Mouse (Mus musculus): ENCODE data around the gene Rpl11. TPM values are rescaled to one million over a fixed set of nuclear protein-coding genes. Genes with fewer than 3 reads are reported as not detected.
"Not testable (repeated sequence)": the region's sequence is repeated elsewhere in the genome, so short reads cannot be mapped to it uniquely, and the experiment has no call there.

The Rpl11 gene
- polyA plus RNA-seq, 1 experiment from 2014 or later = 485 TPM

- H3K9me3 ChIP-seq; H3K27ac ChIP-seq; H3K4me3 ChIP-seq; DNase-seq (ENCODE audit: extremely low spot score, low spot score); H3K27me3 ChIP-seq (ENCODE audit: poor library complexity, severe bottlenecking); H3K4me1 ChIP-seq; H3K36me3 ChIP-seq (replicated peaks): not testable (repeated sequence)
- 67% methylated on average over 9 of the region's 9 CpGs for WGBS
Observed at GRCm38 (mm10) chr4:136059800-136060488, 6.7 kb upstream of the Rpl11 start.

GRCm38 (mm10) chr4:136057916-136058315 lies 4.7 kb upstream of the Rpl11 start:
- Histone ChIP-seq H3K27ac (no peak overlapping the region), H3K36me3 (replicated peaks) (no peaks in the 10 kb centered on the region), H3K9me3 (no peaks in the 10 kb centered on the region), H3K27me3 (ENCODE audit: poor library complexity, severe bottlenecking) (no peaks in the 10 kb centered on the region), H3K4me3 (no peak overlapping the region), H3K4me1 (no peaks in the 10 kb centered on the region)
- WGBS = 93% methylated on average over 5 of the region's 5 CpGs
- DNase-seq (ENCODE audit: extremely low spot score, low spot score) = no peak

DNA sequence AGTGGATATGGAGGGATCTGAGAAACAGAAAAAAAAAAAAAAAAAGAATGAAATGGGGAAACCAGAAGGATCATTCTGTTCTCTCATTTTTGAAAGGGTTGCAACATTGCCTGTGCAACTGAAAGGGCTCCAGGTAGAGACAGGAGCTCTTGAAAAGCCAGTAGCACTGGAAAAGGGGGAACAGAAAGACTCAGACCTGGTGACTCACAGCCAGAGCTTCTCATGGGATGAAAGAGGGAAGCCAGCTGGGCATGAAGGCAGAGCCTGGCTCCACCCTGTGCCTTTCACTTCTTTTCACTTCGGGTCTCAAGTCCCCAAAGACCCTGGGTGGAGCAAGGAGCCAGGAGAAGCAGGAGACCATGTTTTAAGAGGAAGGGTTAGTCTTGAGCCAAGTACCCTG lies 2.8 kb upstream of the Rpl11 start:
- no peaks in the 10 kb centered on the region for H3K27me3 ChIP-seq (ENCODE audit: poor library complexity, severe bottlenecking)
- peaks cover 13% of the 10 kb centered on the region for H3K4me1 ChIP-seq
- DNase-seq (ENCODE audit: extremely low spot score, low spot score) = no peak
- no peaks in the 10 kb centered on the region for H3K9me3 ChIP-seq
- peaks cover 14% of the 10 kb centered on the region for H3K36me3 ChIP-seq (replicated peaks)
- 48% methylated on average over 1 of the region's 1 CpGs for WGBS
- no peak overlapping the region for H3K27ac ChIP-seq
- H3K4me3 ChIP-seq = no peak overlapping the region

- H3K9me3 ChIP-seq = no peaks in the 10 kb centered on the region
- 73% methylated on average over 5 of the region's 5 CpGs for WGBS
- peak overlapping the region; percentile 96; the same call in 1 of the 2 replicates for H3K4me3 ChIP-seq
- DNase-seq (ENCODE audit: extremely low spot score, low spot score) = no peak
- H3K36me3 ChIP-seq (replicated peaks) = peaks cover 36% of the 10 kb centered on the region
- peaks cover 30% of the 10 kb centered on the region for H3K4me1 ChIP-seq
- no peaks in the 10 kb centered on the region for H3K27me3 ChIP-seq (ENCODE audit: poor library complexity, severe bottlenecking)
- H3K27ac ChIP-seq = peak overlapping the region; percentile 100; the same call in 1 of the 2 replicates
Observed at GRCm38 (mm10) chr4:136053843-136054242, 615 bp upstream of the Rpl11 start.

DNA sequence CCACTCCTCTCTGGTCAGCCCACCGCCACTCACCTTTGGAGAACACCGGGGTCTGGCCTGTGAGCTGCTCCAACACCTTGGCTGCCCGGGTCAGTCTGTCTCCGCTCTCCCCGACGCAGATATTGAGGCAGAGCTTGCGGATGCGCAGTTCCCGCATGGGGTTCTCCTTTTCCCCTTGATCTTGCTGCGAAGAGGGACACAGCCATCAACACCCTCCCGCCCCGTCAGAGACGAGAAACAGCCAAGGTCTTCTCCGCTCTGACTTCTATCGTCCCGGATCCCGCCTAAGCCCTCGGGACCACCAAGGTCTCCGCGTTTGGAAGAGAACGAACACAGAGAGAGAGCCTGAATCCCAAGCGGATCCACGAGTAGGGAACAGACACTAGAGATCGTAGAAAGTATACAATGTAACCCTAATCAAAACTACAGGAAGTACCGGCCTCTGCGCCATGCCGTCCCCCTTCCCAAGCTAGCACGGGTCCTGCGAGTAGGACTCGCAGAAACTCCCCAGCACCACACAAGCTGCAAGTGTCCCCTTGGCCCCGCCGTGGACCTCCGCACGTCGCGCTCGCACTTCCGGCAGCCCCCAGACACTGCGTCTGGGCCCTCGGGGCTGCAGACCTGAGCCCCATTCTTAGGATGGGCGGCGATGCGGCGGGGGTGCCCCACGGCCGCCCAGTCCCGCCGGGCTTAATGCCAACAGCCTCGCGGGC lies 538 bp downstream of the Rpl11 start:
- WGBS = under 1% methylated on average over 50 of the region's 50 CpGs
- Histone ChIP-seq H3K4me1 (peaks cover 30% of the 10 kb centered on the region), H3K9me3 (no peaks in the 10 kb centered on the region), H3K4me3 (peak overlapping the region; percentile 96), H3K36me3 (replicated peaks) (peaks cover 47% of the 10 kb centered on the region), H3K27me3 (ENCODE audit: poor library complexity, severe bottlenecking) (no peaks in the 10 kb centered on the region), H3K27ac (peak overlapping the region; percentile 100)
- no peak for DNase-seq (ENCODE audit: extremely low spot score, low spot score)

DNA sequence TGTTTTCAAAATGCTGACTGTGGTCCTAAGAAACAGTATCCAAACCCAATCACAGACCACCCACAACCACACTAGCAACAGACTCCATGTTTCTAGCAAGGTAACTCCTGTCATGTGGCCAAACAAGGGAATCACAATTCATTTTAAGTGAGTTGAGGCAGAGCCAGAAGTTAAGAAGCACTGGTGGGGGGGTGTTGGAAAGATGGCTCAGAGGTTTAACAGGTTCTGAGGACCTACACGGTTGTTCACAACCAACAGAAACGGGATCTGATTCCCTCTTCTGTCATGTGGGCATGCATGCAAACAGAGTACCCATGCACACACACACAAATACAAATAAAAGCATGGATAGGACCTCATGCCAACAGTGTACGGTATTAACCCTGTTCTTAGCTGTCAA lies 1.2 kb downstream of the Rpl11 start:
- peaks cover 54% of the 10 kb centered on the region for H3K36me3 ChIP-seq (replicated peaks)
- DNase-seq (ENCODE audit: extremely low spot score, low spot score) = no peak
- peak overlapping the region; percentile 96 for H3K4me3 ChIP-seq
- no peaks in the 10 kb centered on the region for H3K27me3 ChIP-seq (ENCODE audit: poor library complexity, severe bottlenecking)
- no peaks in the 10 kb centered on the region for H3K9me3 ChIP-seq
- WGBS = 9% methylated on average over 3 of the region's 3 CpGs
- peaks cover 30% of the 10 kb centered on the region for H3K4me1 ChIP-seq
- peak overlapping the region; percentile 100 for H3K27ac ChIP-seq

DNA sequence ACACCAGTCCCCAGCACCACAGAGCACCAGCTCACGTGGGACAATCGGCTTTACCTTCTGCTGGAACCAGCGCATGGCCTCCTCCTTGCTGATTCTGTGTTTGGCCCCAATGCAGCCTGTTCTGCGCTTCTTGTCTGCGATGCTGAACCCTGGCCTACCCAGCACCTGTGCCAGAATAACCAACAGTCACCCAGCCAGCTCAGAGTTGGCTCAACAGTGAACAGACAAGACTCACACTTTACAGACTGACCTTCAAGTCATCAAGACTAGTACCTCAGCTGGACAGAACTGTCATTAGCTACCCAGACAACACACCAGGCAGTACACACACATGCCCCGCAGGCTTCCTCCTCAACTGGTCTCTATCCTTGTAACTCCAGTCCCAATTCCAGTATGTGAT lies 3.0 kb downstream of the Rpl11 start:
- H3K4me3 ChIP-seq = peak overlapping the region; percentile 96; the same call in 1 of the 2 replicates
- 95% methylated on average over 6 of the region's 6 CpGs for WGBS
- H3K36me3 ChIP-seq (replicated peaks) = peaks cover 72% of the 10 kb centered on the region

DNA sequence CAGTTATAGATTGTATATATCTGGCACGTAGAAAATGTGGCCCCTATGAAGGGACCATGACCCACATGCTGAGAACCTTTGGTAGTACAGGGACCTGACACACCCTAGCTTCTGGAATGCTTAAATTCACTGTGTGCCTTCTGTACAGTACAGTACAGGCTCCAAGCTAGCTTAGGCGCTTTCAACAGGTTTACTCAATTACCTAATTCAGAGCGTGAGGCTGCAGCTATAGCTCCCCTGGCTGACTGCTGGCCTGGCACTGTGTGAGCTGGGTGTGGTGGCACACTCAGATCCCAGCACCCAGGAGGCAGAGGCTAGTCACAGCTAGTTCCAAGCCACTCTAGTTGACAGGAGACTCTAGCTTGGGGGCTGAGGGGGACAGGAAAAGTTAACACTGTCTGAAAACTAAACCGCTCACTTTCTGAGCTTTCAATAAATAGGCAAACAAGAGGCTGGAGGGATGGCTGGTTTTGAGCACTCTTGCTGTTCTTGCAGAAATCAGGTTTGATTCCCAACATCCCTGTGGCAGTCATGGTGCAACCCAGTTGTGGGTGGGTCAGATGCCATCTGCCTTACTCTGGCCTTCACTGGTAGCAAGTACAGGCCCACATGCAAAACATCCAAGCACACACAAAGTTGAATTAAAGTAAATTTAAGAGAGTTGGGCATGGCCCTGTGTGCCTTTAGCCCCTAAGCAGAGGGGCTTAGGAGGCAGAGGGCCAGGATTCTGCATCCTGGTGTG lies 4.8 kb downstream of the Rpl11 start:
- no peak overlapping the region for H3K27ac ChIP-seq
- WGBS = 75% methylated on average over 4 of the region's 4 CpGs
- no peak overlapping the region for H3K4me3 ChIP-seq
- peaks cover 33% of the 10 kb centered on the region for H3K4me1 ChIP-seq
- no peaks in the 10 kb centered on the region for H3K27me3 ChIP-seq (ENCODE audit: poor library complexity, severe bottlenecking)
- DNase-seq (ENCODE audit: extremely low spot score, low spot score) = no peak
- no peaks in the 10 kb centered on the region for H3K9me3 ChIP-seq
- H3K36me3 ChIP-seq (replicated peaks) = peaks cover 90% of the 10 kb centered on the region

More for the DNA sequence above, 3.0 kb downstream of the Rpl11 start:
- Histone ChIP-seq H3K27ac (no peak overlapping the region), H3K4me1 (peaks cover 33% of the 10 kb centered on the region), H3K9me3 (no peaks in the 10 kb centered on the region), H3K27me3 (ENCODE audit: poor library complexity, severe bottlenecking) (no peaks in the 10 kb centered on the region)
- DNase-seq (ENCODE audit: extremely low spot score, low spot score) = no peak

DNA sequence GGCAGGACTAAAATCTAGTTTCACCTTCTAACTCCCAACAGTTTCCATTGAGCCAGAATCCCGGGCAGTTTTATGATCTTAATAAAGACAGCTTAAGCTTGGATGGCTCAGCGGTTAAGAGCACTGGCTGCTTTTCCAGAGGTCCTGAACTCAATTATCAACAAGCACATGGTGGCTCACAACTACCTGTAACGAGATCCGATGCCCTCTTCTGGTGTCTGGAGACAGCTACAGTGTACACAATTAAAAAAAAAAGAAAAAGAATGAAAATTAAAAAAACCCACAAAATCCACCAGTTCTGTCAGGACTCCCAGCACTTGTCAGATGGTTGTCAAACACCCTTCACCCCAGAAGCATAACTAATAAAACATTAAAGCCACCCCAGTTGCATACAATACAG lies 5.6 kb downstream of the Rpl11 start:
- no peaks in the 10 kb centered on the region for H3K27me3 ChIP-seq (ENCODE audit: poor library complexity, severe bottlenecking)
- no peak overlapping the region for H3K4me3 ChIP-seq
- H3K9me3 ChIP-seq = no peaks in the 10 kb centered on the region
- no peak for DNase-seq (ENCODE audit: extremely low spot score, low spot score)
- whole genome bisulfite sequencing = 71% methylated on average over 4 of the region's 4 CpGs
- H3K4me1 ChIP-seq = peaks cover 33% of the 10 kb centered on the region
- H3K36me3 ChIP-seq (replicated peaks) = peaks cover 91% of the 10 kb centered on the region
- H3K27ac ChIP-seq = no peak overlapping the region

DNA sequence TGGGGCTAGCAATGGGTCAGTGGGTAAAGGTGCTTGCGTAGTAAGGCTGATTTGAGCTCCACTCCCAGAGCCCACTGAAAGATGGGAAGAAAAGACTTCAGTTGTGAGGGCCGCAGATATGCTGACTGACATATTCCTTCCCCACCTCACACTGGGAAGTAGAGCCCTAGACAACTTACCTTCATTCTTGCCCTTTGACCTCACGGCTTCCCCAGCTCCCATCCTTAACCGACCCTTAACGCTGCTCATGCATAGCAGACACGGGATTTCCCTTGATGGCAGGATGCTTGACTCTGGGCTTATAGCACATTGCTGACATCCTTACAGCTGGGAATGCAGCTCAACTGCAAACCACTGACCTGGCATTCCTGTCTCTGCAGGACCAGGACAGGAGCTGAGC lies 6.3 kb downstream of the Rpl11 start:
- H3K27ac ChIP-seq = no peak overlapping the region
- H3K27me3 ChIP-seq (ENCODE audit: poor library complexity, severe bottlenecking) = no peaks in the 10 kb centered on the region
- no peak for DNase-seq (ENCODE audit: extremely low spot score, low spot score)
- no peak overlapping the region for H3K4me3 ChIP-seq
- H3K4me1 ChIP-seq = peaks cover 29% of the 10 kb centered on the region
- WGBS = 83% methylated on average over 6 of the region's 6 CpGs
- no peaks in the 10 kb centered on the region for H3K9me3 ChIP-seq
- peaks cover 86% of the 10 kb centered on the region for H3K36me3 ChIP-seq (replicated peaks)

GRCm38 (mm10) chr4:136045091-136045490 lies 8.1 kb downstream of the Rpl11 start:
- no peak overlapping the region for H3K27ac ChIP-seq

GRCm38 (mm10) chr4:136043784-136044400 lies 9.3 kb downstream of the Rpl11 start:
- no peak for DNase-seq (ENCODE audit: extremely low spot score, low spot score)
- Histone ChIP-seq H3K4me1 (peaks cover 3% of the 10 kb centered on the region; the same call in 1 of the 2 replicates), H3K27ac (no peak overlapping the region), H3K27me3 (ENCODE audit: poor library complexity, severe bottlenecking) (no peaks in the 10 kb centered on the region), H3K4me3 (no peak overlapping the region), H3K9me3 (no peaks in the 10 kb centered on the region), H3K36me3 (replicated peaks) (peaks cover 56% of the 10 kb centered on the region)
- WGBS = 87% methylated on average over 6 of the region's 6 CpGs

More at GRCm38 (mm10) chr4:136045091-136045490, 8.1 kb downstream of the Rpl11 start:
- Histone ChIP-seq H3K4me1 (peaks cover 11% of the 10 kb centered on the region), H3K36me3 (replicated peaks) (peaks cover 68% of the 10 kb centered on the region), H3K27me3 (ENCODE audit: poor library complexity, severe bottlenecking) (no peaks in the 10 kb centered on the region), H3K4me3 (no peak overlapping the region), H3K9me3 (no peaks in the 10 kb centered on the region)
- DNase-seq (ENCODE audit: extremely low spot score, low spot score) = no peak
- WGBS = 92% methylated on average over 5 of the region's 5 CpGs
